Mouse (Mus musculus): ENCODE measurements around the gene Slc6a8.

Gene Slc6a8

GRCm38 (mm10) chrX:73672879-73673618 is at the start of gene Slc6a8:
Gene Slc6a8, plus strand, starts transcription at chrX:73673150.
- DNase-seq (ENCODE audit: low spot score in 2 of 2): peak; percentile 70 to 77

GRCm38 (mm10) chrX:73626981-73627380 is 46.0 kb upstream of the Slc6a8 start:
- no peak for DNase-seq (ENCODE audit: low spot score in 2 of 2)

- no peak for DNase-seq (ENCODE audit: low spot score in 2 of 2)
These were observed 37.5 kb upstream of the Slc6a8 start for GRCm38 (mm10) chrX:73635425-73635824.

GRCm38 (mm10) chrX:73637415-73637814 is 35.5 kb upstream of the Slc6a8 start:
- DNase-seq (ENCODE audit: low spot score in 2 of 2): no peak

GRCm38 (mm10) chrX:73639255-73639675 is 33.7 kb upstream of the Slc6a8 start, which contains the start of gene Dusp9:
Gene Dusp9, plus strand, starts transcription at chrX:73639419.
- no peak for DNase-seq (ENCODE audit: low spot score in 2 of 2)

- no peak for DNase-seq (ENCODE audit: low spot score in 2 of 2)
These were observed 33.0 kb upstream of the Slc6a8 start for GRCm38 (mm10) chrX:73639901-73640469.

GRCm38 (mm10) chrX:73645121-73645520 is 27.8 kb upstream of the Slc6a8 start:
- no peak for DNase-seq (ENCODE audit: low spot score in 2 of 2)

GRCm38 (mm10) chrX:73650869-73651268 is 22.1 kb upstream of the Slc6a8 start:
- DNase-seq (ENCODE audit: low spot score in 2 of 2): no peak

- DNase-seq (ENCODE audit: low spot score in 2 of 2): no peak
These were observed 19.6 kb upstream of the Slc6a8 start for GRCm38 (mm10) chrX:73653392-73653791.

GRCm38 (mm10) chrX:73654177-73654576 is 18.8 kb upstream of the Slc6a8 start:
- peak in 1 of 2 experiments; percentile 71 for DNase-seq (ENCODE audit: low spot score in 2 of 2)

- DNase-seq (ENCODE audit: low spot score in 2 of 2): no peak
These were observed 17.4 kb upstream of the Slc6a8 start for GRCm38 (mm10) chrX:73655529-73655928.

GRCm38 (mm10) chrX:73658391-73658790 is 14.6 kb upstream of the Slc6a8 start:
- DNase-seq (ENCODE audit: low spot score in 2 of 2): no peak

- peak in 1 of 2 experiments; percentile 78 for DNase-seq (ENCODE audit: low spot score in 2 of 2)
These were observed 13.9 kb upstream of the Slc6a8 start for GRCm38 (mm10) chrX:73658936-73659574.

- DNase-seq (ENCODE audit: low spot score in 2 of 2): peak in 1 of 2 experiments; percentile 56
These were observed 13.2 kb upstream of the Slc6a8 start, which contains the start of gene Pnck for GRCm38 (mm10) chrX:73659575-73660283. Gene Pnck, minus strand, starts transcription at chrX:73660117.

- no peak for DNase-seq (ENCODE audit: low spot score in 2 of 2)
These were observed 12.7 kb upstream of the Slc6a8 start for GRCm38 (mm10) chrX:73660284-73660665.

- no peak for DNase-seq (ENCODE audit: low spot score in 2 of 2)
These were observed 9.8 kb upstream of the Slc6a8 start for GRCm38 (mm10) chrX:73663143-73663542.

GRCm38 (mm10) chrX:73672031-73672431 is 919 bp upstream of the Slc6a8 start:
- DNase-seq (ENCODE audit: low spot score in 2 of 2): peak; percentile 48 to 49

- DNase-seq (ENCODE audit: low spot score in 2 of 2): no peak
These were observed 643 bp downstream of the Slc6a8 start for GRCm38 (mm10) chrX:73673619-73673967.

GRCm38 (mm10) chrX:73673968-73674661 is 1.2 kb downstream of the Slc6a8 start:
- DNase-seq (ENCODE audit: low spot score in 2 of 2): peak; percentile 36 to 38

- DNase-seq (ENCODE audit: low spot score in 2 of 2): no peak
These were observed 2.3 kb downstream of the Slc6a8 start for GRCm38 (mm10) chrX:73675231-73675630.

GRCm38 (mm10) chrX:73676668-73677067 is 3.7 kb downstream of the Slc6a8 start:
- DNase-seq (ENCODE audit: low spot score in 2 of 2): no peak

- DNase-seq (ENCODE audit: low spot score in 2 of 2): no peak
These were observed 11.2 kb downstream of the Slc6a8 start for GRCm38 (mm10) chrX:73684156-73684555.
